Mouse (Mus musculus) adrenal gland, adult (tissue): ENCODE data around the gene Gm42372.

Source experiments
- DNase-seq, 2 experiments: peaks; one replicate each; pipeline ENCODE4 v3.0.0; 2022 to 2023; ENCODE audit warnings: low spot score in 1 of 2; ENCODE audit not compliant: inconsistent age in 2 of 2

Gm42372 gene

DNA sequence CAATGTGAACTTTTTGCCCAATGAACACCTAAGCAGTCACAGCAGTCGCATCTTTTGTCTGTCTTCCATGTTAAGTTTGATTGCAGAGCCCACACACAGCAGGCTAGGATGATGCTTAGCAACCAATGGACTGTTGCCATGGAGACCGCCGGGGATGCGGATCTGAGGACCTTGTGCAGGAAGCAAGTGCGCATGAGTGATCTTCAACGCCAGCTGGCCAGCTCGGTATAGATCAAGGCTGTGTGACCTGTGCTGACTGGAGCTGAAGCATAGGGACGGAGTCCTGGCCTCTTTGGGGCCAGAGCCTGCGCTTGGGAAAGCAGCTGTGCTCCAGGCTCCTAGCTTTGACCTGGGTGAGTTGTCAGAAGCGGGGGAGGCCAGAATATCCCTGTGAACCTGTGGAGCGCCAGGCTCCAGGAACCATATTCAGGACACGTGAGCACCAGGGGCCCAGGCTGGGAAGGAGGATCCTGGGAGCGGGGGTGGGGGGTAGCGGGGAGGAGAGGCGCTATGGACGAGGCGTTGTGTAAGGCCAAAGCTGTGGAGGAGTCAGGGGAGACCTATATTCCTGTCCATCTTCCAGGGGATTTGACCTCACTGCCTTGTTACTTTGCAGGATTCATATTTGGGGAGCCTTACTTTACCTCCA is 23.2 kb upstream of the Gm42372 start, which contains the start of gene Pnmal1:
Pnmal1 (plus strand) TSS at position 141 of the 649 bp plus-strand sequence.
- DNase-seq: peak; percentile 82 to 91

GRCm38 (mm10) chr7:16961678-16962077 is 21.2 kb upstream of the Gm42372 start:
- no peak for DNase-seq

DNA sequence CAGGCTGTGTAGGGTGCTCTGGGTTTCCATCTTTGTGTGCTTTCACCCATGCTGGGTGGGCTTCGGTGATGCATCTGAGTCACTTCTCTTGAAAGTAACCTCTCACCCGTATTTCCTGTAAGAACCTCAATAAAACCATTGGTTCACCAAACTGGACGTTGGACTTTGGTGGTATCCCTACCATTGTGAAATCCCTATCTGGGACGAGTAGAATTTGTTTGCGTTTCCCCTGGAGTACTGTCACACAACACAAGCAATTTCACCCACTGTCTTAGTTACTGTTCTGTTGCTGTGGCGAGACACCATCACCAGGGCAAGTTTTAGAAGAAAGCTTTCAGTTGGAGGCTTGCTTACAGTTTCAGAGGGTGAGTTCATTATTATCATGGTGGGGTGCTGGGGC is 14.5 kb upstream of the Gm42372 start:
- DNase-seq: no peak

- no peak for DNase-seq
These were observed 11.7 kb upstream of the Gm42372 start for GRCm38 (mm10) chr7:16971160-16971559.

- DNase-seq: peak; percentile 73 to 78
These were observed 8.9 kb upstream of the Gm42372 start for GRCm38 (mm10) chr7:16974018-16974417.

DNA sequence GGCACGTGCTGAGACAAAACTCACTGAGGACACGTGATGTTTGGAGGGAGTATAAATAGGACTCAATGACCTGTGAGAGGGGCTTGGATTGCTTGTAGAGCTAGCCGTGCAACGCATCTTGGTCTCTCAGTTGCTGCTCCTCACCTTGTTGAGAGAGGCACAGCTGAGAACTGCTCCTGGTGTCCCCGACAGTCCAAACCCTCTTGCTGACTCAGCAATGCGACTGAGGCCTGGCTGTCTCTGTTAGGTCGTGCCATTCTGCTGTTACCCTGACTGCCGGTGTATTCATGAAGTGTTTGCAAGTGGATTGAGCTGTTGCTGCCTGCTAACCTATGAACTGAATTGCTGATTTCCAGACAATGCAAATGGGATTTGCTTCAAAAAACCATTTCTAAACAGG is 6.6 kb upstream of the Gm42372 start:
- DNase-seq: no peak

GRCm38 (mm10) chr7:16978173-16978572 is 4.7 kb upstream of the Gm42372 start:
- DNase-seq: no peak

- no peak for DNase-seq
These were observed 4.3 kb upstream of the Gm42372 start for GRCm38 (mm10) chr7:16978593-16978992.

GRCm38 (mm10) chr7:16980348-16980747 is 2.5 kb upstream of the Gm42372 start:
- peak in 1 of 2 experiments; percentile 72 for DNase-seq

DNA sequence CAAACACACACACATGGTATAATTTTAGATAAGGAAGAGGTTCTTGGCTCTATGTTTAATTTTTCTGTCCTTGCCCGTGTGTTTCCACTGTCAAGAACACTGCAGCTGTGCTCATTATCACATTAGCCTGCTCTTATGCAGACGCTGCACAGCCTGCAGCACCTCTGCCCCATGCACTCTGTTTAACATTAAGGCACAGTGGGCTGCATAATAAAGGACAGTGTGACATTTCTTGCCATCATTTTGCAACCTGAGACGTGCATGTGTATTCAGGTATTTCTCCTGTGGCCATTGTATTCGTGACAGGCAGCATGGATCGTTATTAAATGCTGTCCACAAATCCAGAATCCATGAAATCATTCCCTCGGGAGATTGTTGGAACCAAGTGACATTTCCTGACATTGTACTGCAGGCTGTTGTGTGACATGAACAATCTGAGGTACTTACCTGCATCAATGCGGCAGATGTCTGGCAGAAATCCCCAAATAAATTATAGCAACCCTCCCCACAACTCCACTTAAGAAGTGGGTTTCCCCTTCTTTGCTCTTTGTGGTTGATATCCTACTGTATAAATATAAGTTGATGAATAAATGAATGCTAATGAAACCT is 4.8 kb downstream of the Gm42372 start:
- no peak for DNase-seq

- peak; percentile 64 to 69 for DNase-seq
These were observed 5.5 kb downstream of the Gm42372 start for GRCm38 (mm10) chr7:16988405-16988804.

GRCm38 (mm10) chr7:16990006-16990744 is 7.3 kb downstream of the Gm42372 start:
- DNase-seq: peak in 1 of 2 experiments; percentile 63

DNA sequence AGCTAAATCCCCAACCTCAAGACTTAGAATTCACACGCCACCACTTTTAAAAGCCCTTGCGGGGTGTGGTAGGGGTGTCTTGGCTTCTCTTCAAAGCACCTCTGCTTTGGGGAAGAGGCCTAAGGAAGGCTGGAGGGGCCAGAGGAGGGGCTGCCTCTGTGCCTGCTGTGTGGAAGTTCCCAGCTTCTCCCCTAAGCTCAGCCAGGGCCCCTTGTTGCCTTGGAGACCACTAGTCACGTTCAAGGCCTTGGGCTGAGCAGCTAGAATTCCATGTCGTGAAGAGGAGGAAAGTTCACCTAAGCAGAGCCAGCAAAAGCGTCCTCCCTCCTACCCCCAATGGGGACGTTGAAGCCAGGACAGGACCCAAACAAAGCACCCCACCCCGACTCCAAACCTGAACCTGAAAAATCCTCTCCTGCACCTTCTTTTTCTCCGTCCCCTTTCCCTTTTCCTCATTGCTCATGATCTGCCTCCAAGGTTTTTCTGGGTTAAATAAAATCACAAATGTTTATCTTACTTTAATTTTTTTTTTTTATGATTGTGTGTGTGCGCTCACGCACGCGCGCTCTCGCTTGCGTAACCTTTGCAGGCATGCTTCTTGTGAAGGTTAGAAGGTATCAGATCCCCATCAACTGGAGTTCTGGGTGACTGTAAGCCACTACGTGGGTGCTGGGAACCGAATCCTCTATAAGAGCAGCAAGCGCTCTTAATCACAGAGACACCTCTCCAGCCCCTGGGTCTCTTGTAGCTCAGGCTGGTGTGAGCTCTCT is 9.0 kb downstream of the Gm42372 start:
- DNase-seq: peak; percentile 75 to 86

DNA sequence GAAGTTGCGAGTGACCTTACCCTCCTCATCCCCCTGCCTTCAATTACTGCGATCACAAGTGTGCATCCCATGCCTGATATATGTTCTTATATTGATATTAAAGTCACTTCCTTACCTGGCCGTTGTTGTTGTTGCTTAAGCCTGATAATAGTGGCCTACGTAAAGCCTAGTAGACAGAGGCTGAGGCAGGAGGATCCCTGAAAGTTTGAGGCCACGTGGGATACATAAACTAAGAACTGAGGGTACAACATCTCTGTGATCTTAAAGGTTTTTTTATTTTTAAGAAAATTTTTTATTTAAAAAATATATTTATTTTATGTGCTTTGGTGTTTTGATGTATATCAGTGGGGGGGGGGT is 9.5 kb downstream of the Gm42372 start, which contains the start of gene Ccdc8:
Ccdc8 (plus strand) TSS at position 258 of the 357 bp plus-strand sequence.
- no peak for DNase-seq

DNA sequence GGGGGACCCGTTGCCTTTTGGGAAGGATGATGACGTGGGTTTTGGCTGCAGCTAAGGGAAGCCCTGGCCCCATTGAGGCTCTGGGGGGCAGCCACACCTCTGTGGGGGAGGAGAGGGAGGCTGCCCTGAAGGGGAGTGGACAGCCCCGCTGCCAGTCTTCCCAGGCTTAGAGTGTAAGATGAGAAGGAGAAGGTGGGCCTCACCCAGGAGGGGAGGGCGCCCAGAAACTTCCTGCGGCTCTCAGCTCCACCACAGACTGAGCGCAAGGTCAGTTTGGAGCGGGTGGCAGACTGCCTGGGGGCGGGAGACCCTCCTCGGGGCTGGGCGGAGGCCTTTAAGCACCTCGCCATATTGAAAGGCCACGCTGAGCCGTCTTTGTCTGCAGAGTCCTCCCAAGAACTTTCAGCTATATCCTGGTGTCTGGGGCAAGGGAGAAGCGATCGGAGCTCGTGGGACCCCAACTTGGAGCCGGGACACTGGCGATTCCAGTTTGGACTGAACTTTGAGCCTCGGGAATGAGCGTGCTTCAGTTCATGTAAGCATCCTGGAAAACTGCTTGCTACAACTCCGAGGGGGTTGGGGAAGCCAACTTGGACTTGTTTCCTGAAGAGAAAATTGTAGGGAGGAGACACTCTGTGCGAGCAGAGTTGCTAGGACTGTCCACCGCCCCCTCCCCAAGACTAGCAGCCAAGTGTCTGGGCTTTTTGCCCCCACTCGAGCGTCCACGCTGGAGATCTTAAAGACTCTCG is 10.9 kb downstream of the Gm42372 start:
- peak; percentile 93 to 94 for DNase-seq

GRCm38 (mm10) chr7:16994400-16994799 is 11.5 kb downstream of the Gm42372 start:
- peak in 1 of 2 experiments; percentile 71 for DNase-seq

DNA sequence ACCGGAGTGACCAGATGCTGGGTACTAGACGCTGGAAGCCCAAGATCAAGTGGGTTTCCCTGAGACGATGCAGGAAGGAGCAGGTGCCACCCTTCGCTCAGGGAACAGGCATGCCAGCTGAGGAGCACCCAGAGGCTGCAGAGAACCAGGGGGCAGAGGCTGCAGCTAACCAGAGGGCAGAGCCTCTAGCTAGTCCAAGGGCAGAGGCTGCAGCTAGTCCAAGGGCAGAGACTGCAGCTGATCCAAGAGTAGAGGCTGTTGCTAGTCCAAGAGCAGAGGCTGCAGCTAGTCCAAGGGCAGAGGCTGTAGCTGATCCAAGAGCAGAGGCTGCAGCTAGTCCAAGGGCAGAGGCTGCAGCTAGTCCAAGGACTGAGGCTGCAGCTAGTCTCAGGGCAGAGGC is 12.5 kb downstream of the Gm42372 start:
- peak in 1 of 2 experiments; percentile 67 for DNase-seq

DNA sequence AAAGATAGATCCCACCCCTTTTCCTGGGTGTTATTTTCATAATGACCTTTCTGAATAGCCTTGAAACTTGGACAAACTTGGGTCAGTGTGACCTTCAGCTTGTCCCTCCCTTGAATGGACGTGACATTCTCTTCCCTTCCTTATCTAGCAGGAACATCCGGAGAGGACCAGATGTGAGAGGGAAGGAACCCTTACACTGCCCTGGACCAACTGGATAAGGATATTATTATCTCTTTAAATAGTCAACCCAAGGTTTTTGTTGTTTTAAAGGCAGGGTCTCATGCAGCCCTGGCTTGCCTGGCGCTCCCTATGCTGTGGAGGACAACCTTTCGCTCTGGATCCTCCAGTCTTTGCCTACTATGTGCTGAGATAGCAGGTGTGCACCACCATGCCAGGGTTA is 16.3 kb downstream of the Gm42372 start:
- DNase-seq: no peak

- peak; percentile 88 to 97 for DNase-seq
These were observed 16.8 kb downstream of the Gm42372 start for GRCm38 (mm10) chr7:16999650-17000049.

- DNase-seq: peak; percentile 79 to 94
These were observed 19.7 kb downstream of the Gm42372 start for GRCm38 (mm10) chr7:17002375-17003195.
